Mouse (Mus musculus) thymus, postnatal 14 days (tissue): ENCODE results near the gene Akap12.

Source experiments
- DNase-seq: peaks from one replicate; pipeline ENCODE4 v3.0.0; 2021

Gene Akap12

GRCm38 (mm10) chr10:4364618-4365017 is 98.4 kb downstream of the Akap12 start:
- no peak for DNase-seq

GRCm38 (mm10) chr10:4370105-4370504 is 103.9 kb downstream of the Akap12 start:
- peak; percentile 68 for DNase-seq

GRCm38 (mm10) chr10:4372011-4372410 is 105.8 kb downstream of the Akap12 start:
- DNase-seq = peak; percentile 71

- no peak for DNase-seq
Observed at GRCm38 (mm10) chr10:4373558-4373957, 107.4 kb downstream of the Akap12 start.

GRCm38 (mm10) chr10:4374239-4374638 is 108.1 kb downstream of the Akap12 start:
- DNase-seq = no peak

- DNase-seq = no peak
Observed at GRCm38 (mm10) chr10:4374734-4375133, 108.6 kb downstream of the Akap12 start.

GRCm38 (mm10) chr10:4375267-4375666 is 109.1 kb downstream of the Akap12 start:
- DNase-seq = no peak

GRCm38 (mm10) chr10:4376461-4376860 is 110.3 kb downstream of the Akap12 start:
- no peak for DNase-seq

GRCm38 (mm10) chr10:4376931-4377330 is 110.8 kb downstream of the Akap12 start:
- DNase-seq = no peak

GRCm38 (mm10) chr10:4380748-4381147 is 114.6 kb downstream of the Akap12 start:
- no peak for DNase-seq

GRCm38 (mm10) chr10:4384244-4384643 is 118.1 kb downstream of the Akap12 start:
- DNase-seq = no peak

GRCm38 (mm10) chr10:4386609-4387591 is 120.7 kb downstream of the Akap12 start:
- DNase-seq = peak; percentile 97

- peak; percentile 81 for DNase-seq
Observed at GRCm38 (mm10) chr10:4387701-4388383, 121.7 kb downstream of the Akap12 start, which contains the start of gene Zbtb2. Zbtb2 (minus strand) TSS chr10:4388108.

- DNase-seq = no peak
Observed at GRCm38 (mm10) chr10:4388384-4388745, 122.2 kb downstream of the Akap12 start.

- DNase-seq = no peak
Observed at GRCm38 (mm10) chr10:4389036-4389435, 122.9 kb downstream of the Akap12 start.

GRCm38 (mm10) chr10:4389461-4390112 is 123.4 kb downstream of the Akap12 start:
- no peak for DNase-seq

- DNase-seq = no peak
Observed at GRCm38 (mm10) chr10:4390550-4390949, 124.4 kb downstream of the Akap12 start.

GRCm38 (mm10) chr10:4391076-4391475 is 124.9 kb downstream of the Akap12 start:
- no peak for DNase-seq

GRCm38 (mm10) chr10:4391851-4392250 is 125.7 kb downstream of the Akap12 start:
- peak; percentile 55 for DNase-seq

- DNase-seq = no peak
Observed at GRCm38 (mm10) chr10:4395321-4395720, 129.1 kb downstream of the Akap12 start.

GRCm38 (mm10) chr10:4398058-4398457 is 131.9 kb downstream of the Akap12 start:
- no peak for DNase-seq

GRCm38 (mm10) chr10:4404895-4405491 is 138.8 kb downstream of the Akap12 start:
- peak; percentile 62 for DNase-seq

GRCm38 (mm10) chr10:4405511-4405910 is 139.3 kb downstream of the Akap12 start:
- no peak for DNase-seq
